Mouse (Mus musculus) embryonic fibroblast, embryonic 13.5 days (primary cell): ENCODE data around the gene Tiam1.

Experiments used
- CTCF ChIP-seq: IDR thresholded peaks from 2 replicates; pipeline ENCODE4 v1.5.1; 2011; ENCODE audit warnings: mild to moderate bottlenecking, control low read depth, low read length, moderate library complexity, borderline replicate concordance; ENCODE audit not compliant: insufficient read depth
- POLR2A ChIP-seq: IDR thresholded peaks from 2 replicates; pipeline ENCODE4 v1.6.1; 2011; ENCODE audit warnings: low read depth, mild to moderate bottlenecking, control low read depth, low read length, moderate library complexity

GRCm38 (mm10) chr16:89897547-89898298 is 245.8 kb downstream of the Tiam1 start:
- TF ChIP-seq POLR2A (no peak), CTCF (no peak)
